Mouse (Mus musculus): ENCODE measurements around the gene Sec14l2. TPM values are rescaled to one million over a fixed set of nuclear protein-coding genes. Genes with fewer than 3 reads are reported as not detected.

Sec14l2 gene
- total RNA-seq, 2 experiments from 2014 or later, result 1.2 TPM

- intact Hi-C loops (cut with DNase I), result no loop called here
- DNase-seq, result peak; percentile 61 to 75
Measured at GRCm38 (mm10) chr11:4076633-4077032, 46.6 kb downstream of the Sec14l2 start.

GRCm38 (mm10) chr11:4069664-4070063, 53.6 kb downstream of the Sec14l2 start:
- no peak for DNase-seq
- intact Hi-C loops (cut with DNase I), result loop anchor here (1.0 kb wide), 1 partner anchor 15 kb away; no protein-coding TSS in a partner anchor

- intact Hi-C loops (cut with DNase I), result no loop called here
- DNase-seq, result no peak
Measured at GRCm38 (mm10) chr11:4064627-4065122, 58.5 kb downstream of the Sec14l2 start, which contains the start of gene Sec14l3. TSS of gene Sec14l3 (plus strand) at chr11:4064841.

GRCm38 (mm10) chr11:4062981-4063380, 60.2 kb downstream of the Sec14l2 start:
- intact Hi-C loops (cut with DNase I), result no loop called here
- DNase-seq, result no peak

GRCm38 (mm10) chr11:4062523-4062922, 60.7 kb downstream of the Sec14l2 start:
- no peak for DNase-seq
- intact Hi-C loops (cut with DNase I), result no loop called here

GRCm38 (mm10) chr11:4060866-4061575, 62.2 kb downstream of the Sec14l2 start:
- no peak for DNase-seq
- intact Hi-C loops (cut with DNase I), result no loop called here

GRCm38 (mm10) chr11:4053586-4053985, 69.6 kb downstream of the Sec14l2 start:
- intact Hi-C loops (cut with DNase I), result loop anchor here (2.0 kb wide), 1 partner anchor 29 kb away; no protein-coding TSS in a partner anchor

GRCm38 (mm10) chr11:4048438-4048837, 74.8 kb downstream of the Sec14l2 start:
- DNase-seq, result no peak
- intact Hi-C loops (cut with DNase I), result no loop called here

More at GRCm38 (mm10) chr11:4053586-4053985, 69.6 kb downstream of the Sec14l2 start:
- DNase-seq, result peak; percentile 70 to 84

GRCm38 (mm10) chr11:4047766-4048165, 75.4 kb downstream of the Sec14l2 start:
- intact Hi-C loops (cut with DNase I), result no loop called here
- no peak for DNase-seq

Small RNA genes lying within 50 kb of the gene (microRNA-seq; reads per million reads assigned to microRNA genes)
- gene Mir3060, result 0 to 1.7 reads per million in 2 experiments

Other genes with a start within 250 kb of the Sec14l2 start
- under 1 TPM; 0.74 to 0.90 TPM for gene 4921536K21Rik, start 228.3 kb downstream of the Sec14l2 start, total RNA-seq (2021)
- 10 to 100 TPM; 38.2 to 44.4 TPM for gene Dusp18, start 228.2 kb downstream of the Sec14l2 start, total RNA-seq (2021)
- 1 to 10 TPM; 4.9 to 5.6 TPM for gene Slc35e4, start 208.8 kb downstream of the Sec14l2 start, total RNA-seq (2021)
- 10 to 100 TPM; 44.5 to 54.0 TPM for gene Tcn2, start 191.3 kb downstream of the Sec14l2 start, total RNA-seq (2021)
- 10 to 100 TPM; 26.2 to 27.8 TPM for gene Pes1, start 159.4 kb downstream of the Sec14l2 start, total RNA-seq (2021)
- gene 4930556J24Rik, start 146.6 kb downstream of the Sec14l2 start, total RNA-seq (2021), result not detected
- gene Gal3st1, start 139.8 kb downstream of the Sec14l2 start, total RNA-seq (2021), result under 1 TPM; 0.32 to 0.33 TPM
- gene Sec14l4, start 92.0 kb downstream of the Sec14l2 start, total RNA-seq (2021), result under 1 TPM; 0.20 to 0.50 TPM
- 1 to 10 TPM in 1 of 2 experiments, not detected in 1; 6.0 TPM for gene Sec14l3, start 58.6 kb downstream of the Sec14l2 start, total RNA-seq (2021)
- 100 to 1,000 TPM; 108 to 124 TPM for gene Mtfp1, start 28.0 kb downstream of the Sec14l2 start, total RNA-seq (2021)
- gene Rnf215, start 11.8 kb upstream of the Sec14l2 start, total RNA-seq (2021), result 10 to 100 TPM; 14.2 to 20.6 TPM
- gene Ccdc157, start 36.9 kb upstream of the Sec14l2 start, total RNA-seq (2021), result 1 to 10 TPM; 5.6 to 7.4 TPM
- 10 to 100 TPM; 38.4 to 46.7 TPM for gene Sf3a1, start 36.9 kb upstream of the Sec14l2 start, total RNA-seq (2021)
- 10 to 100 TPM; 14.5 to 14.7 TPM for gene Tbc1d10a, start 63.4 kb upstream of the Sec14l2 start, total RNA-seq (2021)
- gene Castor1, start 94.8 kb upstream of the Sec14l2 start, total RNA-seq (2021), result 10 to 100 TPM in 1 of 2 experiments, 1 to 10 TPM in 1; 8.3 to 11.4 TPM
- under 1 TPM in 1 of 2 experiments, not detected in 1; 0.10 TPM for gene Osm, start 113.0 kb upstream of the Sec14l2 start, total RNA-seq (2021)
- gene Lif, start 134.1 kb upstream of the Sec14l2 start, total RNA-seq (2021), result under 1 TPM; 0.14 to 0.37 TPM